Mouse (Mus musculus): Measurements from ENCODE around the gene Trp53rkb. TPM values are rescaled to one million over a fixed set of nuclear protein-coding genes. Genes with fewer than 3 reads are reported as not detected.

Gene Trp53rkb
- polyA plus RNA-seq, 1 experiment from 2014 or later, result 9.5 TPM

Other genes with a start within 250 kb of the Trp53rkb start
- 28.5 and 29.3 TPM in 2 replicates for gene Prex1, start 78.7 kb upstream of the Trp53rkb start, polyA plus RNA-seq (2015; fragmentation: Nextera tagmentation; extraction: Ambion mirVana)
- 3.7 and 4.4 TPM in 2 replicates for gene Arfgef2, start 13.1 kb downstream of the Trp53rkb start, polyA plus RNA-seq (2015; fragmentation: Nextera tagmentation; extraction: Ambion mirVana)
- 93.6 and 100 TPM in 2 replicates for gene Cse1l, start 113.5 kb downstream of the Trp53rkb start, polyA plus RNA-seq (2015; fragmentation: Nextera tagmentation; extraction: Ambion mirVana)
- gene Stau1, start 203.8 kb downstream of the Trp53rkb start, polyA plus RNA-seq (2015; fragmentation: Nextera tagmentation; extraction: Ambion mirVana), result 115 and 124 TPM in 2 replicates
- 35.5 and 38.5 TPM in 2 replicates for gene Ddx27, start 222.7 kb downstream of the Trp53rkb start, polyA plus RNA-seq (2015; fragmentation: Nextera tagmentation; extraction: Ambion mirVana)

All from neural tube, embryonic 13.5 days (tissue).